Mouse (Mus musculus) gastrocnemius, adult 8-10 months (tissue): ENCODE data around the gene Psmg3. TPM values are rescaled to one million over a fixed set of nuclear protein-coding genes. Genes with fewer than 3 reads are reported as not detected.
A peak's percentile ranks its signal among the peaks of the same experiment; 100 is the strongest.

ENCODE experiments used
- DNase-seq, 2 experiments: peaks; one replicate each; pipeline ENCODE4 v3.0.0; 2022; ENCODE audit warnings: low spot score in 2 of 2
- total RNA-seq, 4 experiments: library from RNA; stranded (reverse); gene quantifications; 2 replicates each; pipeline ENCODE4 v1.2.4; 2022

Gene Psmg3
- total RNA-seq, result 10 to 100 TPM in 1 of 4 experiments, 1 to 10 TPM in 3; 7.8 to 10.4 (median 8.8) TPM

DNA sequence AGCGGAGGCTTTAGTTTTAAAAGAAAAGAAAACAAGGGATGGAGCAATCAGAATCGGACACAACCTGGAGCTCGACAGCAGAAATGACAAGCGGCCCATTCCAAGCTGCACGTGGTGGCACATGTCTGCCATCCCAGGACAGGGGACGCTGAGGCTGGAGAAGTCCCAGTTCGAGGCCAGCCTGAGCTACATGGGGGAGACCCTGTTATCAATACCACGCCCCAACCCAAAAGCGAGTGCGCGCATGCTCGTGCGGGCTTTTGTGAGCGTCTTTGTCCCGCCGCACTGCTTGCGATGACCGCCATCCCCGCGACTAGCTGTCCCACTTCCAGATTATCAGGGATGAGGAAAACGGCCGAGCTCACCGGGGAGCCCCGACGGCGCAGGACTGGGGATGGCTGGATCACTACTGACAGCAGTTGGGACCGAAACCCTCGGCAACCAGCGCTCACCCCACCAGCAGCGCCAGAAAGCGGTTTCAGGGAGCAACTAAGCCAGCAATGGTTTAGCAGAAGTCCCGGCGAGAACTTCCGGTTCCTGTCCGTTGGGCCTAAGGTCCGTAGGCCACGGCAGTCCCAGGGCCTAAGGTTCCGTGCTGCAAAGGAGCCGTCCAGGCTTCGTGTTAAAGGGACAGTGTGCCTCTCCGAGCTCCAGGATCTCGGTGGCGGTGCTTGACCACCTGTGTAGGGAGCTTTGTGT lies at the start of gene Psmg3, which contains the start of gene Gm26938:
Gene Psmg3, minus strand, starts transcription at position 529 of the 699 bp plus-strand sequence.
Gene Gm26938, minus strand, starts transcription at position 51 of the 699 bp plus-strand sequence.
- peak; percentile 78 to 83 for DNase-seq

DNA sequence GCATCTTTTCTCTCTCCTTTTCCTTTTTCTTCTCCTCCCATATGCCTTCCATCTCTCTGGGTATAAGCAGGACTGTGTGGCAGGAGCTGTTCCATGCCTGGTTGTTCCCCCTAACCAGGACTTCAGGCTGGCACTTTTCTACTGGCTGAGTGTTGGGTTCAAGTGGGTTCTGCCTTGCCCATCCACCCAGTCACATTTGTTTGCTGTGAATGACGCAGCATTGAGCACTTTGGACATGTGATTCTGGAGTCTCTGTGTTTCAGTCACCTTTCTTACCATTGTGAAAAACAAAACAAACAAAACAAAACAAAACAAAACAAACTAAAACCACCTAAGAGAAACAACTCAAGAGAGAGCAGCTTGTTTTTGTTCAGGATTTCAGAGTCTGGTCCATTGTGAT lies 44.8 kb upstream of the Psmg3 start:
- DNase-seq, result no peak

DNA sequence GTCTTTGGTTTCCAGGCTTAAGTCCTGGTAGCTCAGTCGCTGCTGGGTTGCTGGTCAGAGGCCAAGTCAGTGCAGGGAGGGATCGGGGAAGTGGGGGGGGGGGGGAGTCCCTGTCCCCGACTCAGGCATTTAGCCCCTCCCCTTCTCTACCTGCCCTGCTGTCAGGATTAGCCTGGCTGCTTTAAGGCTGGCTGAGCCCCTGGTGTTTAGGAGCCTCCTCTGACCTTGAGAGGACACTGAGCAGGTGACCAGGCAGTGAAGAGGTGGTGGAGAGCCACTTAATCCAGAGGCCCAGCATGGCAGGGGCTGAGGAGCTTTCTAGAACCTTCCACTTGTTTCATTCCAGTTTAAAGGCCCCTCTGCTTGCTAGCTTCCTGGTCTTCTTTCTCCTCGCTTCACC lies 44.2 kb upstream of the Psmg3 start:
- DNase-seq, result no peak

DNA sequence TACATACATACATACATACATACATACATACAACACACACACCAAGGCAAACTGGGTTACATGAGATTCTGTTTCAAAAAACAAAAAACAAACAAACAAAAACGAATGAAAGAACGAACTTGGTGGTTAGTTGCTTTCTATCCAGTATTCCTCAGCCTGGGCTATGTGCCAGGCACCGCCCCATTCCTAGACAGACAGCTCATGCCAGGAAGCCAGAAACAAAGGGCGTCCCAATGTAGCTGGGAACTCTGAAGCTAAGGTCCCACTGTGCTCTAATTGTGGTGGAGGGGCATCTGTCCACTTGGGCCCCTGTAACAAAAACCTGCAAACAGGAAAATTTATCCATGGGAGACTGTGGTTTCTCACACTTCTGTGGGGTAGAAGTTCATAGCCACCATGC lies 36.1 kb upstream of the Psmg3 start:
- DNase-seq, result no peak

DNA sequence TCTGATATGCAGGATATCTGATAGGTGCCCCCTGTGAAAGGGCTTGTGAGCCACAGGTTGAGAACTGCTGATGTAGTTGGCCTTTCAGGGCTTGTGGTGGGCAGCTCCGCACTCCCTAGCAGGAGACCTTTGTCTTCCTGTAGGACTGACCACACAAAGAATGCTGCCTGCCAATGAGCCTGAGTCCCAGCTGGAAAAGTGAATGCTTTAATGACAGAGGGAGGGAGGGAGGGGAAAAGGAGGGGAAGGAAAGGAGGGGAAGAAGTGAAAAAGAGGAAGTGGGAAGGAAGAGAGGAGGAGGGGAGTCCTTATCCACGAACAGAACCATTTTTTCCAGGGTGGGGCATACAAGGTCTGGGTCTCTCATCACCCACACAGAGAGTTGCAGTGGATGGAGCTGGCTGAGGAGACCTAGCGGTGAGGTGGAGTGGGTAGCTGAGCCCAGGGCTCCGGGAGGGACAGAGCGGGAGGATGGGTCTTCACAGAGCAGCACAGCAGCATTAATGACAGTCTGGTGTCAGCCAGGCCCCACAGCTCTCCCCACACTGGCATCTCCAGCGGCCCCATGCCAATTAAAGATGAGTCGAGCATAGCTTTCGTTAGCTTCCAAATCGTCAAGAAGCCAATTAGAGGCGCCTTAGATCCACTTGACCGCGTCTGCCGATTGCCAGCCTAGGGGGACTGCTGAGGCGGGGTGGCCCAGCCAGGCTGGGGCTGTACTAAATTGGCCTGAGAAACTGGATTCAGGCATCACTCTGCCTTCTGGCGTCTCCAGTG lies 33.8 kb upstream of the Psmg3 start:
- DNase-seq, result no peak

DNA sequence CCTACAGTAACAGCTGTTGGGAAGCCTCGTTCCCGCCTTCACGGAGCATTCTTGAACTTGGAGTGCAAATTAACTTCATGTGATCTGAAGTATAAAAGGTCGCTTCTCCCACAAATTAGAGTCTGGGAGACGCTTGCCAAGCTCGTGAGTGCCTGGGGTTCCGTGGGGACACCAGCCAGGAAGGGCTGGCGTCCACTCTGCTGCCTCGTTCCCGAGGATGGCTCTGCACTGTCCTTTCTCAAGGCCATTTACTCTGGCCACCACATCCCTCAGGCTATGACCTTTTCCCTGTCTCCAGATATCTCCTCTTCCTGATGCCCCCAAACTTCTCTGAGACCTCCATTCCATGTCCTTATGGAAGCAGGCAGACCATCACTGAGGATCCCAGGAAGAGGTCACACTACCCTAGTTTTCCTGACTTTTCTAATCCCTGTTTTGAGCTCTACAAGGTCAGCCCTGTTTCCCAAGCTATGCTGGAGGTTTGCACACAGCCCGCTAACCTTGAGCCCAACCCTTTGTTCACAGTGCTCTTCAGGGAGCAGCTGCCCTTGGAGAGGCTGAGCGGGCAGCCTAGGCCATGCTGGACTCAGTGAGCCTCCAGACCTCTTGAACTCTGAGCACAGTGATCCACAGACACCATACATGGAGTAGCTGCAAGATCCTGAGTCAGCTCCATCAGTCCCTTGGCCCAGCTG lies 23.1 kb upstream of the Psmg3 start:
- no peak for DNase-seq

DNA sequence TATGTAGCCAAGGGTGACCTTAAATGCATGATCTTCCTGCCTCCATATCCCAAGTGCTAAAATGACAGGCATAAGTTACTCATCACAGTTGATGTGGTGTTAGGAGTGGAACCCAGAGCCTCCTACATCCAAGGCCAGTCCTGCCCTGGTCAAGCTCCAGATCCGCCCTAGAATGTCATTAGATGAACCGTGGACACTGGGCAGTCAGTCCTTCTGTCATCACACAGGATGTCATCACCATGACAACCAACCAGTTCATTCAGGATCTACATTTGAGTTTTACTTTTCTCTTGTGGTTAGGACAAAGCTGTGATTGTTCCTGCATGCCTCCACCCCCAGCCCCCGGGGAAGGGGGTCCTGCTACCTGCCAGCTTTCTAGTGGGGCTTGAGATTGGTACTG lies 12.5 kb upstream of the Psmg3 start:
- DNase-seq, result no peak

DNA sequence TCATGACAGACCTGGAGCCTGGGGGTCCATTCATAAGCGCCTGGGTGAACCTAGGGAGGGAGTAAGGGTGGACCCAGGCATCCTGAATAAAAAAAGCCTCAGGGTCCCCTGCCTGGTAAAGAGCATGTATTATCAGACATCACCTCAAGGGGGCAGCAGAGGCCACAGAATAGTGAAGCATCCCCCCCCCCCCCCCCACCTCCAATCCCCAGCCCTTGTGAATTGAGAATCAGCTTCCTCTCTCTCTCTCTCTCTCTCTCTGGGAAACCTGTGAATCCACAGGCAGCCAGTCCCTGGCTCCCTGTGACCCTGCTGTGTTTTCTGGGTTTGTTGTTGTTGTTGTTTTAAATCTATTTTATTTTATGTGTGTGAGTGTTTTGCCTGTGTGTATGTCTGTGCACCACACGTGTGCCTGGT lies 11.8 kb upstream of the Psmg3 start:
- no peak for DNase-seq

DNA sequence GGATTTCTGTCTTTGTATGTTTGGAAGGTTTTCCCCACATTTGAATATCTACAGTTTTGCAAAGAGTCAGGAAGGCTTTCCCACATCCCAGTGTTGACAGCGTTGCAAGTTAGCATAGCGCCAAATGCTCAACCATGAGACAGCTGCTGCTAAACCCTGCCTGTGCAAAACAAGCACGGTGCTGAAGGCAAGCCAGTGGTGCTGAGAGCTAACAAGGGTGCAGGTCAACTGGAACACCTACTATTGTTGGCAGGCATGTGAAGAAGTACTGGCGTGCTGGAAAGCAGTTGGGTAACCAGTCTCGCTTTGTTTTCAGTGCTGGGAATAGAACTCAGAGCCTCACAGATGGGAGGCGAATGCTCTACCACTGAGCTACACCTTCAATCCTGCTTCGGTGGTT lies 9.0 kb upstream of the Psmg3 start:
- DNase-seq, result no peak

DNA sequence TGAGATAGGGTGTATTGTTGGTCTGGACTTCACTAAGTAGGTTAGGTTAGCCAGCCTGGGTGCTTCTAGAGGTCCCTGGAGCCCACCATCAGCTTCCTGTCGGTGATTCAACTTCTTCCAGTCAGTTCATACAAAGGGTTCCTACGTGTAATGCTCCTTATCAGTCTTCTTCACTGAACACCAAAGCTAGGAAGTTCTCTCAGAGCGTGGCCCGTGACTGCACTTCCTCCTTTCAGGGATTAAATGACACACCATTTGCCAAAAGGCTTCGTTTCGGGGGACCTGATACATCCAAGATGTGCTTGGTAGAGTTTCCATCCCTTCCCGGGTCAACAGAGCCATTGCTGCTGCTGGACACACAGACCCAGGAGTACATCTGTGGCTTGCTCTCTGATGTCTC lies 5.4 kb upstream of the Psmg3 start:
- DNase-seq, result no peak

DNA sequence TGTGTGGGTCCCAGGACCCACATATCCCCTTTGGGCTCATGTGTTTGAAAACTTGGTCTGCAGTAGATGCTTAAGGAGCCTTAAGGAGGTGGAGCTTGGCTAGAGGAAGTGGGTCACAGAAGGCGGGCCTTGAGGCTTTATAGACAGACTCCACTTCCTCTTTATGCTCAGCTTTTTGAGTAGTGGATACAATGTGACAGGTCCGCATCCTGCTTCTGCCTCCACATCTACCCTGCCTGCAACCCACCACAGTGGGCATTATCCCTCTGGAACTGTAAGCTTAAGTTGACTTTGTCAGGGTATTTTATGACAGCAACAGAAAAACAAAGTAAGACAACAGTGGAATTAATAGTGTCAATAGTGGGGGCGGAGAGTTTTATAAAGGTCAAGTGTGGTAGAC lies 4.0 kb upstream of the Psmg3 start:
- DNase-seq, result no peak

DNA sequence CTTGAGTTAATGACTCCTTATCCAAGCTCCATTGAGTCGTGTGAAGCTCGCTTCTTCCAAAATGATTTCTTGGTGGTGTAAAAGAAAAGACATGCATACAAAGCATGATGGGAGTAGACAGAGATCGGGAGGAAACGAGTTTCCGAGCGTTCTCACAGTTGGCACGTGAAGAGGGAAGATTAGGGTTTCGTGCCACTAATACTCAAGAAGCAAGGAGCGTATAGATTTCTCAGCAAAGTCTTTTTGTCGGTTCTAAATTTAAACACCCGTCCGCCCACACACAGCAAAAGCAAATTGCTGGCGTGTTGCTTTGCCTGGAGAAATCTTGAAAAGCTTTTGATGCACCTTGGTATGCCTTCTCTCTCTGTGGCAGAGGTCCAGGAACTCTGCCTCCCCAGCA lies 2.7 kb upstream of the Psmg3 start:
- DNase-seq, result no peak

DNA sequence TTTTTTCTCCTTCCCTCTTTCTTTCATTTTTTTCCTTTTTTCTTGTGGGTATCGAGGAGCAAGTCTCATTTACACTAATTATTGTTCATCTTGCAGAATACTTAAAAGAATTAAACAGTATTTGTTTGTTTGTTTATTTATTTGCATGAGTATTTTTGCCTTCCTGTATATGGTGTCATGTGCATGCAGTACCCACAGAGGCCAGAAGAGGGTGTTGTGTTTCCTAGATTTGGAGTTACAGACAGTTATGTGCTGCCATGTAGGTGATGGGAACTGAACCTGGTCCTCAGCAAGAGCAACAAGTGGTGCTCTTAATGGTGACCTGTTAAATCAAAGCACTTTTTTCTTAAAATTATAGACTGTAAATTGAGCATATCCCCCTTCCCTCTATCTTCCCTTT lies 908 bp upstream of the Psmg3 start:
- DNase-seq, result no peak

DNA sequence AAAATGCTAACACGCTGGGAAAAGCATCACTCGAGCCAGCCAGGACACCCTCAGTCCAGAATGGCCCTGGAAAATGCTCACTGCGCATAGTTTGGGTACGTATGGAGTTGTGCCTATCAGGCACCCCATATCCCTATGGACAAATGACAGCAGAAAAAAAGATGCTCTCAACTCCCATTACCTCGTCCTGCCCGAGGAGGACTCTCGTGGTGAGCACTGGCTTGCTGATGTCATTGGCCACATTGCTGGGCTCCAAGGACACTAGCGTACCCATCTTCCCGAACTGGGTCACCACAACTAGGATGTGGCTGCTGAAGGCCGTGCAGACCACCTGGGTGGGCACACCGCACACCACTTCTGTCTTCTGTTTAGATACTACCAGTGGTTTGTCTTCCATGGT lies 738 bp downstream of the Psmg3 start:
- no peak for DNase-seq

DNA sequence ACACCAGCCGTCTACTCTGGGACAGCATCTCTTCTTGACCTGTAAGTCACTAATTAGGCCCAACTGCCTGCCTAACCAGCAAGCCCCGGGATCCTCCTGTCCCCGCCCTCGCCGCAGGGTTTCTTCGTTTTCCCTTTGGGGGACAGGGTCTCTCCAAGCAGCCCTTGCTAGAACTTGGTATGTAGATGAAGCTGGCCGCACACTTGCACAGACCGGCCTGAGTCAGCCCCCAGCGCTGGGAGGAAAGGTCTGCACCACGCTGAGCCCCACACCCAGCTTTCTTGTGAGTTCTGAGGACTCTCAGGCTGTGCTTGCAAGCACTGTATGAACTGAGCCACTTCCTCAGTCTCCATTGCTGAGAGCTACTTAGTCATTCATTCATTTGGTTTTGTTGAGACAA lies 2.2 kb downstream of the Psmg3 start:
- DNase-seq, result no peak

DNA sequence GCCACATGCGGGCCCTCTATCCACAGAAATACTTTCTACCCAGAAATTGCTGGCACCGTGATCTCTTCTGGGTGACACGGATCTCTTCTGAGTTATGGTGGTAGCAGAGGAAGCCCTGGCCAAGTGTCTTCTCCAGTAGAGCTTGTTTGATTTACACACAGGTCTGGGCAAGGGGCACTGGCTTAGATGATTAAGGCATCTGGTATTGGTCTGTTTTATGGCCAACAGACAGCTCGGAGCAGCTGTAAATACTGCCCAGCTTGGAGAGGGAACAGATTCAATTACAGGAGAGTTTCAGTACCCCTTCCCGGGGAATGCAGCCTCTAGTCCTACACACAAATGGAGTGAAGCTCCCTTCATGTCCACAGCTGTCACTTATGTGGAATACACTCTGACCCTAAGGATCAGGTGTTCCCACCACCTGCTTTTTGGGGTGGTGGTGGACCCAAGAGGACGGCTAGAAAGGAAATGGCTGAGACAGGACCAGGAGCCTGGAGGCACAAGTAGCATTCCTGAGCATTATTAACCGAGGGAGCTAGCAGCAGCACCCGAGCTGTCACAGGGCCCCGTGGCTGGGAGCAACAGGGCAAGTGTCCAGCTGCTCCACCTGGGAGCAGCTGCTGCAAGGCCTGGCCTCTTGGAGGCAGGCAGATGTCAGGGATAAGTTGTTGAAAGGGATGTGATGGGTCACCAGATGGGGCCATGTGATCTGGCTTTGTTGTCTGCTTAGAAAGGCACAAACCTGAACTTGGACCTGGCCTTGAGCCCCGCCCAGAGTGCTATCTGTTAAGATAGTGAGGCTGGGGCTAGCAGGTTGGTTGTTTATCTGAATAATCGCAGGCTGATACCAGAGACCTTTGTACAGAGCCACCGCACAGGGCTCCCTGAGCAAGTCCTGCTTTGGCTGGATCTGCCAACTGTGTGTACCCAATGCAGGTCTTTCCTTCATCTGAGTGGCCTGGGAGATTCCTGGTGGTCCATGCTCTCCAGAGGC lies 4.9 kb downstream of the Psmg3 start:
- no peak for DNase-seq

DNA sequence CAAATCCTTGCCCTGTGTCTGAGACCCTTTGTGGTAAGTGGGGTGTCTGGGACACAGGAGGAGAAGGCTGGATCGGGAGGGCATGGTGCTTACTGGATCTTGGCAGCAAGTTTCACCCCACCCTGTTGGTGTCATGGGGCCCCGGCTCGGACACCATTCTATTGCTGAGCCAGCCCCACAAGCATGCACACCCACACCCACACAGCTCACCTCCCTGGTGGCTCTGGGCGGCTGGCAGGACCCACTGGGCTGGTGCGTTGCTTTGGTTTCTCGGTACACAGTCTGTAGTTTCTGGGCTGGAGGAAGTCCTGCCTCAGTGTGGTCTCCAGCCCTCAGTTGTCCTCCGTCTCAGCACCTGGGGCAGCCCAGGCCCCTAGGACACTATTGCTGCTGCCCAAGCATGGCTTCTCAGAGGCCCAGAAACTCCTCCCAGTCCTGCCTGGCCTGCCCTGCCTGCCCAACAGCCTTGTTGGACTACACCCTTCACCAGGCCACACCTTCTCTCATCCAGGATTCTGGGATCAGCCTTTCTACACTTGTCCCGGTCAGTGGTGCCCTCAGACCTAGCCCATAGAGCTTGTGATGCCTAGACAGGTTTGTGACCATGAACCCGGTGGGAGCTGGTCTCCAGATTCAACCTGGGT lies 7.0 kb downstream of the Psmg3 start, which contains the start of gene Tmem184a:
Gene Tmem184a, minus strand, starts transcription at position 380 of the 644 bp plus-strand sequence.
- DNase-seq, result no peak

DNA sequence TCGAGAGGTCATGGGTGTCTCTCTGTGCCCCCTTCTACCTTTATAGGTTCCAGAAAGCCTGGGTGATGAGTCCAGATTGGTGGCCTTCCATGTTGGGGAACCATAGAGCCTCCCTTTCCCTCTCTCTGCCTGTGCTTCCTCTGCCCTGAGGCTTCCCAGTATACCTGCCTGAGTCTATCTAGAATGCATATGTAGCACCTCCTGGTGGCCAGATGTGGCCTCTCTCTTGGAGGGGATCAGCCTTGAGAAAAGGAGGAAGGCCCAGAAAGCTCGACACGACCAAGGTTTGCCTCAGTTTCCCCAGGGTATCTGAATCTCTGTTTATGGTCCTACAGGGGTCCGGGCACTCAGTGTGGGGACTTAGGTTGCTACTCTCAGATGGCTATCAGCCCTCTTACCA lies 7.9 kb downstream of the Psmg3 start:
- no peak for DNase-seq

DNA sequence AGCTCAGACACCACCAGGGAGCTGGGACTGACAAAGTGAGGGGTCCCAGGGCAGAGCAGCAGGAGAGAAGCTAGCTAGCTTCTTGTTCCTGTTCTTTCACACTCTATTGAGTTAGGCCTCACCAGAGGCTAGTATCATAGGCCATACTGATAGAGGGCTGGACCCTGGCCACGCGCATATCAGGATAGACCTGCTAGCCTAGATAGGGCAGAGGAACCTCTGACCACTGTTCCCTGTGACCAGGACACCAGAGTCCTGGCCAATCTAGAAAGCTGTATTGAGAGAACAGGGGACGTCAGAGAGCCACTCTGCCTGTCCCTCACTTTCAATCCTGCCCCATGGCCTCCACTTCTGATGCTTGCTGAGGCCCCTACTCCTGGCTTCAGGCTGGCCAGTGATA lies 8.6 kb downstream of the Psmg3 start:
- no peak for DNase-seq

DNA sequence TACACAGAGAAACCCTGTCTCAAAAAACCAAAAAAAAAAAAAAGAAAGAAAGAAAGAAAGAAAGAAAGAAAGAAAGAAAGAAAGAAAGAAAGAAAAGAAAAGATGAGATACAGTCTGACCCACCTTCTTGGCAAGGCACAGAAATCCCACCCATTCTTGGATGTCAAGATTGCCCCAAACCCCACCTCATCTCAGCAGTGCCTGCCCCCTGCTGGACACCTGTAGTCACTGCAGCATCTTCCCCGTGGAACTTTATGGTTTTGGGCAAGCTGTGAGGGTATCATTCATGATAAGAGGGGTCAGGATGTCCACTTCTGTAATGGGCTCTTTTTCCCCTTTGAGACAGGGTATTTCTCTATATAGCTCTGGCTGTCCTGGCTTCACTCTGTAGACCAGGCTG lies 9.4 kb downstream of the Psmg3 start:
- no peak for DNase-seq

DNA sequence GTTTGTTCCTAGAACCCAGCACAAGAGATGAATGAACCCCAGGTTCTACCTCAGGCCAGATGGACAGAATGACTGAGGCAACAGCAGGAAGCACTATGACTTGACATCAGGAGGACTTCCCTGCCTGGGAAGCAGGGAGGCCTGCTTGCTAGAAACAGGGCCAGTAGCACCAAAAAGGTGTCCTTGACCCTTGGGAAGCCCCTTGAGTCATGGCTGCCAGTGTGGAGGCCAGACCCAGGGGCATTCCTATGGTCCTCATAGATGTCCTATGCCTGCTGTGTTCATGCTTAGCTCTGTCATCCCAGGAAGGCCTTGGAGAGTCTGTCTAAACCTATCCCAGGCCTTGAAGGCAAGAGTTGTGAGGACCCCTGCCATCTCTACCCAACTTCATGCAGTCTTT lies 10.2 kb downstream of the Psmg3 start:
- no peak for DNase-seq
